ENCODE assay signal across 8 mouse cellular contexts in genomic region chr2:106002835-106003739, GRCm38 (mm10). TPM values are rescaled to one million over a fixed set of nuclear protein-coding genes. Genes with fewer than 3 reads are reported as not detected.
DNase-seq lines count a peak whose midpoint lies in the region; ATAC-seq and TF ChIP-seq lines count a peak whose summit lies in the region.

Dnajc24 (minus strand) TSS chr2:106003549.

- peak within 1 kb of the TSS; percentile 5; the same call in 1 of the 2 replicates for H3K27ac ChIP-seq in CH12.LX (ENCODE audit: insufficient read depth, low read depth)
- H3K27ac ChIP-seq in forebrain, embryonic 11.5 days (ENCODE audit: low read depth, low read length): 0 out of 2 replicates have a peak within 1 kb of the TSS, but pooled peaks have one; percentile 51
- H3K27ac ChIP-seq in heart, embryonic 16.5 days (ENCODE audit: low read length): peak within 1 kb of the TSS; percentile 85
- peak within 1 kb of the TSS; percentile 74 for H3K27ac ChIP-seq in liver, embryonic 15.5 days (replicated peaks)
- no peak within 1 kb of the TSS for H3K27ac ChIP-seq in neural tube, embryonic 12.5 days

- H3K9ac ChIP-seq in CH12.LX (ENCODE audit: insufficient read depth, low read depth): peak within 1 kb of the TSS; percentile 75
- peak within 1 kb of the TSS; percentile 91 for H3K9ac ChIP-seq in forebrain, embryonic 11.5 days (ENCODE audit: low read length)
- H3K9ac ChIP-seq in heart, embryonic 16.5 days (ENCODE audit: low read length): peak within 1 kb of the TSS; percentile 93
- H3K9ac ChIP-seq in liver, embryonic 15.5 days: peak within 1 kb of the TSS; percentile 84
- peak within 1 kb of the TSS; percentile 80 for H3K9ac ChIP-seq in neural tube, embryonic 12.5 days

- H3K9me3 ChIP-seq in CH12.LX (replicated peaks; ENCODE audit: low read length): no peaks in the 10 kb centered on the region
- no peaks in the 10 kb centered on the region for H3K9me3 ChIP-seq in forebrain, embryonic 11.5 days (ENCODE audit: control insufficient read depth, low read length)
- H3K9me3 ChIP-seq in heart, embryonic 16.5 days (replicated peaks; ENCODE audit: control insufficient read depth, low read length): no peaks in the 10 kb centered on the region
- no peaks in the 10 kb centered on the region for H3K9me3 ChIP-seq in liver, embryonic 15.5 days (replicated peaks)
- no peaks in the 10 kb centered on the region for H3K9me3 ChIP-seq in neural tube, embryonic 12.5 days

- no peak for TF ChIP-seq EP300 in CH12.LX (IDR thresholded peaks at IDR 0.05; ENCODE audit: low read length)

- H3K4me1 ChIP-seq in CH12.LX (ENCODE audit: control insufficient read depth in 1 of 2, insufficient read depth in 2 of 2): peaks cover 0 to 11% of the 10 kb centered on the region in 2 experiments; a peak in 1 of 4 replicates
- H3K4me1 ChIP-seq in forebrain, embryonic 11.5 days (replicated peaks; ENCODE audit: control insufficient read depth, insufficient read depth, low read length): no peaks in the 10 kb centered on the region
- H3K4me1 ChIP-seq in heart, embryonic 16.5 days (ENCODE audit: control insufficient read depth, insufficient read depth, low read length): peaks cover 4% of the 10 kb centered on the region; the same call in 1 of the 2 replicates
- peaks cover 12% of the 10 kb centered on the region; the same call in 1 of the 2 replicates for H3K4me1 ChIP-seq in liver, embryonic 15.5 days (replicated peaks)
- peaks cover 5% of the 10 kb centered on the region for H3K4me1 ChIP-seq in neural tube, embryonic 12.5 days

- peaks cover 0 to 7% of the 10 kb centered on the region in 2 experiments for H3K36me3 ChIP-seq in CH12.LX (replicated peaks in 1 of 2; ENCODE audit: control insufficient read depth in 1 of 2, insufficient read depth in 1 of 2, low read length in 1 of 2)
- no peaks in the 10 kb centered on the region for H3K36me3 ChIP-seq in forebrain, embryonic 11.5 days (ENCODE audit: control insufficient read depth, insufficient read depth, low read length)
- peaks cover 4% of the 10 kb centered on the region; the same call in 1 of the 2 replicates for H3K36me3 ChIP-seq in heart, embryonic 16.5 days (ENCODE audit: control insufficient read depth, insufficient read depth)
- H3K36me3 ChIP-seq in liver, embryonic 15.5 days (replicated peaks): 0 out of 2 replicates have a peak, but pooled peaks cover 4% of the 10 kb centered on the region
- no peaks in the 10 kb centered on the region for H3K36me3 ChIP-seq in neural tube, embryonic 12.5 days

- ATAC-seq in forebrain, embryonic 11.5 days (replicated peaks; ENCODE audit: low FRiP score): peak; percentile 95
- peak; percentile 97 for ATAC-seq in heart, embryonic 16.5 days (replicated peaks; ENCODE audit: extremely low read depth, insufficient read depth, low FRiP score)
- ATAC-seq in liver, embryonic 15.5 days (ENCODE audit: insufficient read depth): peak; percentile 94
- peak; percentile 96 for ATAC-seq in neural tube, embryonic 12.5 days (ENCODE audit: low FRiP score, low read depth)

- peak; percentile 93 for DNase-seq in CH12.LX (ENCODE audit: extremely low read depth)
- peak; percentile 90 for DNase-seq in c-Kit-positive CD71-positive TER-119-negative erythroid progenitor cells, embryonic 14.5 days (ENCODE audit: low read depth)
- peak; percentile 93 for DNase-seq in forebrain, embryonic 11.5 days (ENCODE audit: low spot score)
- DNase-seq in kidney, postnatal 36 days: peak; percentile 88 to 91
- peak; percentile 95 for DNase-seq in telencephalon, adult 2 months (ENCODE audit: low read depth, low spot score)

- H3K4me3 ChIP-seq in CH12.LX (replicated peaks in 1 of 3; ENCODE audit: low read depth in 2 of 3, low read length in 2 of 3, poor library complexity in 1 of 3): peak within 1 kb of the TSS; percentile 72 to 88 (median 88)
- peak within 1 kb of the TSS; percentile 80 for H3K4me3 ChIP-seq in forebrain, embryonic 11.5 days (ENCODE audit: low read depth, low read length)
- peak within 1 kb of the TSS; percentile 91 for H3K4me3 ChIP-seq in heart, embryonic 16.5 days (ENCODE audit: low read length)
- H3K4me3 ChIP-seq in liver, embryonic 15.5 days (replicated peaks): peak within 1 kb of the TSS; percentile 86
- H3K4me3 ChIP-seq in neural tube, embryonic 12.5 days: peak within 1 kb of the TSS; percentile 79

- no peak for TF ChIP-seq CTCF in CH12.LX (conservative IDR thresholded peaks at IDR 0.05 in 1 of 2, IDR thresholded peaks at IDR 0.05 in 1 of 2; ENCODE audit: low read depth in 2 of 2, low read length in 2 of 2)

- TF ChIP-seq RAD21 in CH12.LX (IDR thresholded peaks at IDR 0.05; ENCODE audit: low read depth, low read length): no peak

- in situ Hi-C loops in CH12.LX (cut with MboI; ENCODE audit: low pct_ligation_motif_present, low pct_unique_long_range_greater_than_20kb, low sequenced_read_pairs): no loop called here

- H3K79me2 ChIP-seq in CH12.LX (replicated peaks; ENCODE audit: control insufficient read depth, extremely low read depth, insufficient read depth, poor library complexity, severe bottlenecking): peaks cover 7% of the 10 kb centered on the region

- 2% methylated on average over 44 of the region's 44 CpGs for WGBS in forebrain, embryonic 11.5 days
- 2% methylated on average over 44 of the region's 44 CpGs for WGBS in heart, embryonic 16.5 days
- 2% methylated on average over 44 of the region's 44 CpGs for WGBS in liver, embryonic 15.5 days (ENCODE audit: insufficient replicate concordance)
- WGBS in neural tube, embryonic 12.5 days: 2% methylated on average over 44 of the region's 44 CpGs

- dilution Hi-C loops in CH12.LX (cut with MboI; ENCODE audit: extremely low pct_ligation_motif_present, extremely low pct_unique_long_range_greater_than_20kb, low sequenced_read_pairs): no loop called here

- H3K4me2 ChIP-seq in CH12.LX (ENCODE audit: insufficient read depth, low read depth, poor library complexity, severe bottlenecking): peak within 1 kb of the TSS; percentile 91
- H3K4me2 ChIP-seq in forebrain, embryonic 11.5 days (ENCODE audit: low read depth, low read length, severe bottlenecking): peak within 1 kb of the TSS; percentile 60
- peak within 1 kb of the TSS; percentile 85 for H3K4me2 ChIP-seq in heart, embryonic 16.5 days (ENCODE audit: low read depth, low read length)
- H3K4me2 ChIP-seq in liver, embryonic 15.5 days: peak within 1 kb of the TSS; percentile 85
- peak within 1 kb of the TSS; percentile 66 for H3K4me2 ChIP-seq in neural tube, embryonic 12.5 days (replicated peaks)

- peaks cover 4% of the 10 kb centered on the region for H3K27me3 ChIP-seq in CH12.LX (replicated peaks)
- no peaks in the 10 kb centered on the region for H3K27me3 ChIP-seq in forebrain, embryonic 11.5 days (ENCODE audit: control insufficient read depth, insufficient read depth, low read length)
- no peaks in the 10 kb centered on the region for H3K27me3 ChIP-seq in heart, embryonic 16.5 days (ENCODE audit: control insufficient read depth, insufficient read depth, low read length)
- H3K27me3 ChIP-seq in liver, embryonic 15.5 days: no peaks in the 10 kb centered on the region
- H3K27me3 ChIP-seq in neural tube, embryonic 12.5 days (replicated peaks): no peaks in the 10 kb centered on the region

- TF ChIP-seq POLR2A in CH12.LX (IDR thresholded peaks at IDR 0.05; ENCODE audit: low read depth, low read length): peak; percentile 78

TF ChIP-seq in CH12.LX, 34 proteins besides CTCF, POLR2A, EP300 and RAD21 (continues in another document):
- TF ChIP-seq UBTF (IDR thresholded peaks at IDR 0.05; ENCODE audit: low read depth, low read length): no peak; the same call in 1 of the 2 replicates
- no peak for TF ChIP-seq ZC3H11A (IDR thresholded peaks at IDR 0.05; ENCODE audit: low read depth, low read length)
- TF ChIP-seq TCF12 (IDR thresholded peaks at IDR 0.05; ENCODE audit: low read depth, low read length): peak; percentile 75
- TF ChIP-seq ZMIZ1 (IDR thresholded peaks at IDR 0.05; ENCODE audit: low read depth, low read length): 0 out of 2 replicates have a peak, but pooled peaks have one; percentile 41
- TF ChIP-seq RCOR1 (conservative IDR thresholded peaks at IDR 0.05; ENCODE audit: low read depth, low read length): no peak
- no peak for TF ChIP-seq POLR2AphosphoS2 (IDR thresholded peaks at IDR 0.05; ENCODE audit: low read depth, low read length)
- no peak; the same call in 1 of the 2 replicates for TF ChIP-seq MAX (IDR thresholded peaks at IDR 0.05; ENCODE audit: low read length)
- no peak for TF ChIP-seq CHD1 (IDR thresholded peaks at IDR 0.05; ENCODE audit: low read depth, low read length)
- peak; percentile 45; the same call in 1 of the 2 replicates for TF ChIP-seq MEF2A (IDR thresholded peaks at IDR 0.05; ENCODE audit: borderline replicate concordance, low read depth, low read length)
- TF ChIP-seq SMC3 (IDR thresholded peaks at IDR 0.05; ENCODE audit: low read depth, low read length): no peak
- no peak for TF ChIP-seq JUN (IDR thresholded peaks at IDR 0.05; ENCODE audit: insufficient read depth, low read depth, low read length)
- peak; percentile 77 for TF ChIP-seq NELFE (IDR thresholded peaks at IDR 0.05; ENCODE audit: low read depth, low read length)
- TF ChIP-seq NRF1 (IDR thresholded peaks at IDR 0.05; ENCODE audit: low read depth, low read length): no peak
- peak; percentile 92 for TF ChIP-seq HCFC1 (IDR thresholded peaks at IDR 0.05; ENCODE audit: low read depth, low read length)
- TF ChIP-seq MAZ (IDR thresholded peaks at IDR 0.05; ENCODE audit: low read depth, low read length): 0 out of 2 replicates have a peak, but pooled peaks have one; percentile 27
- no peak for TF ChIP-seq PAX5 (IDR thresholded peaks at IDR 0.05; ENCODE audit: low read length)
- peak; percentile 87 for TF ChIP-seq ELF1 (IDR thresholded peaks at IDR 0.05; ENCODE audit: low read depth, low read length)
- TF ChIP-seq ZKSCAN1 (IDR thresholded peaks at IDR 0.05; ENCODE audit: borderline replicate concordance, low read depth, low read length): no peak
- TF ChIP-seq ZNF384 (IDR thresholded peaks at IDR 0.05; ENCODE audit: low read depth, low read length): no peak
- TF ChIP-seq TBP (conservative IDR thresholded peaks at IDR 0.05; ENCODE audit: low read depth, low read length): 0 out of 2 replicates have a peak, but pooled peaks have one; percentile 46
- no peak for TF ChIP-seq E2F4 (IDR thresholded peaks at IDR 0.05; ENCODE audit: insufficient replicate concordance, low read depth, low read length)
- TF ChIP-seq SIN3A (IDR thresholded peaks at IDR 0.05; ENCODE audit: low read length): peak; percentile 99

RNA-seq across cellular contexts. Expression of gene Dnajc24, which starts in this region (rescaled TPM):
- total RNA-seq in CH12.LX (2012; rRNA removed): 29.2 and 38.4 TPM in 2 replicates
- total RNA-seq in CH12.LX (2014; rRNA removed): 53.2 and 63.3 TPM in 2 replicates
- polyA plus RNA-seq in CH12.LX (2012; ENCODE audit: insufficient read length, low read depth): 41.4 and 41.5 TPM in 2 replicates
- 50.9 and 54.3 TPM in 2 replicates for polyA plus RNA-seq in forebrain, embryonic 11.5 days (2014; fragmentation: Nextera tagmentation; extraction: Ambion mirVana)
- 27.0 and 39.5 TPM in 2 replicates for polyA plus RNA-seq in heart, embryonic 16.5 days (2015; fragmentation: Nextera tagmentation; extraction: Ambion mirVana)
- 14.6 and 14.7 TPM in 2 replicates for polyA plus RNA-seq in liver, embryonic 15.5 days (2015; fragmentation: Nextera tagmentation; extraction: Ambion mirVana)
- polyA plus RNA-seq in neural tube, embryonic 12.5 days (2016; fragmentation: Nextera tagmentation; extraction: Ambion mirVana): 44.1 and 44.2 TPM in 2 replicates
